Mouse (Mus musculus) cerebellum, adult 9-11 months (tissue): Measurements from ENCODE around the gene Myh3.

Experiments
- DNase-seq: peaks from one replicate; pipeline ENCODE4 v3.0.0; 2022

Myh3 gene

DNA sequence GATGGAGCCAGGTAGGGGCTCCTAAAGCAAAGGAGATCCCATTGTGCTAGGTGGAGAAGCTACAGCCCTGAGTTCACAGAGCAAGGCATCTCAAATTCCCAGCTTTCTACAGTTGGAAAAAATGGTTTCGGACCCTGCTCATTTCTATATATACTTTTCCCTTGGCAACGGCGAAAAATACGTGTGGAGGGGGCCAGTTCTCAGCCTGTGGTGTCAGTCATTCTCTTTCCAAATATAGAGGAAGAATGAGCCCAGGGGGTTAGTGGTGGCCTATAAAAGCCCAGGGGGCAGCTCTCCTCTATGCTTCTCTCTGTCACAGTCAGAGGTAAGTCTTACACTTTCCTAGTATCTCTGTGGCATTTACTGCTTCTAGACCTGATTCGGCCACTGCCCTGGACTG is at the start of gene Myh3:
TSS of gene Myh3 (plus strand) at position 301 of the 400 bp plus-strand sequence.
- no peak for DNase-seq

DNA sequence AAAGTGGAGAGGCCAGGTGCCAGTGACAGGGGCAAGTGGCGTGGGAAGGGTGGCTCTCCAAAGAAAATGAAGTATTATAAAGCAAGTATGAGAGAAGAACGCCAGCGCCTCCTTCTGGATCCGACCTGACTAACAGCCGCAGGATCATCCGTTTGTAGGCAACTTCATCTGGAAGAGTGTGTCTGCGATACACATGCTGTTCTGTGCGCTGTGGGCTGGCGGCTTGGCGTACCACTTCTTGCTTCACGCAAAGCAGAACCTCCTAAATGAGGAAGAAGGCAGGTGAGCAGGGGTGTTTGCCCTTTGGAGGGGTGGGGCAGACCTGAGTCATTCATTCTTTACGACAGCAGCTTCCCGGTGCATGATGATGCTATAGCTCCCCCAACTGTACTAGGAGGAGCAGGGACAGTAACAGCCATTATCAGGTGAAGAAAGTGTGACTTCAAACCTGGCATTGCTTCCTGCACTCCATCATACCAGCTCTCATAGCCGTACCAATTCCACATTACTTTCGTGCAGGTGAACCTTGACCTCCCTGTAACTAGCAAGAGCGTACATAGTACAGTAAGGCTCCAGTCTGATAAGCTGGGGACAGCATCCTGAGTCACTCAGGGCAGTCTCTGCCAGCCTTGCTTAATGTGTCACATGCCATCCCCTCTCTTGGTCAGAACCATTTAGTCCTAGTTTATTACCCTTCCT is 47.0 kb upstream of the Myh3 start:
- DNase-seq, result no peak

GRCm38 (mm10) chr11:67031603-67031915 is 46.5 kb upstream of the Myh3 start:
- no peak for DNase-seq

GRCm38 (mm10) chr11:67034775-67035485 is 43.2 kb upstream of the Myh3 start:
- DNase-seq, result no peak

GRCm38 (mm10) chr11:67036229-67036628 is 41.9 kb upstream of the Myh3 start:
- DNase-seq, result no peak

GRCm38 (mm10) chr11:67036892-67037291 is 41.2 kb upstream of the Myh3 start:
- DNase-seq, result no peak

DNA sequence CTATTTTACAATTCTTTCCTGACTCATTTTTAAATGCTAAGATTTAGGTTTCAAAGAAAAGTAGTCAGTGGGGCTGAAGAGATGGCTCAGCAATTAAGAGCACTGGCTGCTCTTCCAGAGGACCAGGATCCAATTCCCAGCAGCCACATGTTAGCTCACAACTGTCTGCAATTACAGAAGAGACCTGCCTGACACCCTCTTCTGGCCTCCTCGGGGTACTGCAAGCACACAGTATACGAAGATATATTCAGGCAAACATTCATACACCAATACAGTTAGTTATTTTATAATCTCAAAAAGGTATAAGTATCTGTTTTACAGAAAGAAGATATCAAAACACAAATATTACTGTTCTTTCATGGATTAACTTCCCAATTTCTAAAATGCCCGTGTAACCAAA is 38.3 kb upstream of the Myh3 start:
- DNase-seq, result no peak

- DNase-seq, result no peak
Measured at GRCm38 (mm10) chr11:67040483-67040882, 37.6 kb upstream of the Myh3 start.

- DNase-seq, result no peak
Measured at GRCm38 (mm10) chr11:67043007-67043406, 35.1 kb upstream of the Myh3 start.

DNA sequence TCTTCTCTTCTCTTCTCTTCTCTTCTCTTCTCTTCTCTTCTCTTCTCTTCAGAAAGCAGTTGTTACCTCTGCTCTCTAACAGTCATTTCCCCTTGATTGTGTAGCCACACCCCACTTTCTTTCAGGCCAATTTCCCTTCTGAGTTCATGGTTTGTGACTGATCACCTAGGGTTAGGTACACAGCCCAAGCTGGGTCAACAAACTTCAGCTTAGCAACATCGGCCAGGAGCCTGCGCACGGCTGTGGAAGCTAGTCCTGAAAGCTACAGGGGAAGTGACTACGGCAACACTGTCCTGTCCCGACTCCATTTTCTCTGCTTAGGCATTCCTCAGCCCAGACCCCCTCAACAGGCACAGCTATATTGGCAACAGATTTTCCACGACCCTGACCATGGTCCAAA is 33.1 kb upstream of the Myh3 start:
- DNase-seq, result no peak

GRCm38 (mm10) chr11:67047199-67047598 is 30.9 kb upstream of the Myh3 start:
- no peak for DNase-seq

DNA sequence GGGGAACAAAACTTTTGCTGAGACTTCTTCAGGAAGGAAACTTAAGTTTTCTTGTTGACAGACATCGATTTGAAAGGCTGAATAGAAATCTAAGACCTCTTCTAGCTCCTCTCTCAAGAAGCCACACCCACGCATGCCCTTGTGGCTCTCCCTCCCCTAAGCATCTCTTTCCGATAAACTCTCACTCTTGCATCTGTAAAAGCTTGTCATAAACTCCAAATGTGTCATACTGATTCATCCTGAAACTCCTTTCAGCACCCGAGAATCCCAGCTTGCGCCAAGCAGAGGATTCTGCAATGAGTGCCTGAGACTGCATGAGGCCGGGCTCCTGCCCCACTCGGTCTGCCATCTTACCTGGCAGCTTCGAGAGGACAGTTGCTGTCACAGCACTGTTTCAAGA is 29.6 kb upstream of the Myh3 start:
- DNase-seq, result no peak

DNA sequence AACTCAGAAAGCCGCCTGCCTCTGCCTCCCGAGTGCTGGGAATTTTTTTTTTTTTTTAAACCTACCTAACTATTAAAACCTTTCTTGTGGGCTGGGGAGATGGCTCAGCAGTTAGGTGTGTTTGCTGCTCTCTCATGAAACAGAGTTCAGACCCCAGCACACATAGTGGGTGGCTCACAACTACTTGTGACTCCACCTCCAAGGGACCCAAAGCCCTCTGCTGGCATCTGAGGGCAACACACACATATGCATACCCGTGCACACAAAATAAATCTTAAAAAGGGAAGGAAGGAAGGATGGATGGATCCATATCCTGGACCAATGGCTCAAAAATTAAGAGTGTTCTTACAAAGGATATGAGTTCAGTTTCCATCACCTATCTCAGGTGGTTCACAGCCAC is 28.8 kb upstream of the Myh3 start:
- DNase-seq, result no peak

- DNase-seq, result no peak
Measured at GRCm38 (mm10) chr11:67051676-67052320, 26.3 kb upstream of the Myh3 start.

DNA sequence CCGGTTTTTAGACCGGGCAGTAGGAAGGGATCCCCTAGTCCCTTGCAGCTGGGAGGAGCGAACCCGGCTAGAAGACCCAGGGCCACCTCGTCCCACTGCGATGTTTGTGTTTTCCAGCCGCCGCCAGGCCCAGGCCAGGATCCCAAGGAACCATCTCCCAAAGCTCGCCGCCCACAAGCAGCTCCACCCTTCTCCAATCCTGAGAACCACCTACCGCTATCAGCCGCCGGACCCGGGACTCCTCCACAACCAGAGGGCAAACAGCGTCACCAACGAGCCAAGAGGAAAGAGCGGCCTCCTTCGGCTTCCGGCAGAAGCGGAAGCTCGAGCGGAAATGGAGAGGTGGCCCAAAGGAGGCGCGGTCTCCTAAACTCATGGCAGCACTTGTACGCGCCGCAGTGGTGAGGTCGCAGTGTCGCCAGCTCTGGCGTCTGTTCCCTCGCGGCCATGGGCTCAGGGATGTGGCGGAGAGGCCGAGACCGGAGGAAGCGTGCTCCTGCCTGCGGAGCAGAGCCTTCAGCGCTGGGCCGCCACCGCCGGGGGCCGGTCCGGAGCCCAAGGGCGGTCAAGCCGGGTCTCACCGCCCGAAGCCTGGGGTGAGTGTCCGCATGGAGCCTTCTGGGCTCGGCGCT is 25.7 kb upstream of the Myh3 start, which contains the start of the genes Adprm and Sco1:
TSS of gene Adprm (minus strand) at position 274 of the 632 bp plus-strand sequence.
TSS of gene Sco1 (plus strand) at position 350 of the 632 bp plus-strand sequence.
- DNase-seq, result peak; percentile 88

DNA sequence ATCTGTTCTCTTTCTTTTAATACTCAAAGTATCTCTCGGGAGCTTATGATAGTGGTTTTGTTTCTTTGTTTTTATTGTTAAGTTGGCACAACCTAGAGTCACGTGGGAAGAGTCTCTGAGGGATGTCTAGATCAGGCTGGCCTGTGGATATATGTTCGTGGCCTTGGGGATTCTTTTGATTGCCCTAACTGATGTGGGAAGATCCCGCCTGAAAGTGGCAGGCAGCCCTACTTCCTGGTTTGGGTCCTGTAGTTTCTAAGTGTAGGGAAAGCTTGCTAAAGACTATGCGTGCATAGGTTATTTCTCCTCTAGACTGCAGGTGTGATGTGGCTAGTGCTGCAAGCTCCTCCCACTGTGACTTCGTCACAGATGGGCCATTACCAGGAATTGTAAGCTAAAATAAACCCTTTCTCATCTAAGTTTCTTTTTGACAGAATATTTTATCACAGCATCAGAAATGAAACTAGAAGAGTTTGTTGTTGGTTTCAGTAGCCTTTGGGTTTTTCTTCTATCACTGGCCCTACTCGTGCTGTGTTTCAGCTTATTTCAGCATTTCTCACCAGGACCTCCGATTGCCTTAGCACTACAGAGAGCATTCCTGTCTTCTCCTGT is 23.2 kb upstream of the Myh3 start:
- DNase-seq, result no peak

DNA sequence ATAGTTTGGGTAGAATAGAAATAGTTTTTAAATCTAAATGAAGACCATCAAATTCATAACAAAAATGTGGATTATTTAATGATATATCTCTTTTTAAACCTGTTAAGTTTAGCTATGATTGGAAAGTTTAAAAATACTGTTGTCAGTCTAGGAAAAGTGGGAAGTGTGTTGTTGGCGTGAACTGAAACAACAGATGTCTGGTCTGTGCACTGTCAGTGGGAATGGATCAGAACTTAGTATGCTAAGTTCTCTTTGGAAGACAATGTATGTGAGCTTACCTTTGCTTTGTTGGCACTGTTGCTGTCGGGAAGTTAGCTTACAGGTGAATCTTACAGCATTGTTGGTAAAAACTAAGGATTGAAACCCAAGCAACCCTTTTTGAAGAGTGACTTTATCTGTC is 16.8 kb upstream of the Myh3 start:
- no peak for DNase-seq

- DNase-seq, result no peak
Measured at GRCm38 (mm10) chr11:67062726-67063125, 15.4 kb upstream of the Myh3 start.

DNA sequence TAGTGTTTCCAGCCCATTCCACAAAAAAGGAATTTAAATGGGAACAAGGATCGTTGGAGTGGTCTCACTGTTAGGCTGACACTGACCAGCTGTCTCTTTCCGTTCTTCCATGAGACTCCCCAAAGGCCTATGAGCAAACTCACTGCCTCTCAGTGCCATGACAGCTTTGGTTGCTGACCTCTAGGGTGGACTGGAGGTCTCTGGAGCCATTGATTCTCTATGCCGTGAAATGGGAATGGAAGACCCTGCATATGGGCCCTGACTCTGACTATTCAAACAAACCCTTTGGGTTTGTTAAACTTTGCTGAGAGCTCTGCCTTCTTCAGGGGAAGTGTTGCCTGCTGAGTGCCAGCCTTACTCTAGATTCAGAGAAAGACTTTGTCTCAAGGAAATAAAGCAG is 10.4 kb upstream of the Myh3 start:
- DNase-seq, result no peak

GRCm38 (mm10) chr11:67072615-67073130 is 5.4 kb upstream of the Myh3 start:
- DNase-seq, result no peak

- DNase-seq, result no peak
Measured at GRCm38 (mm10) chr11:67075036-67075435, 3.1 kb upstream of the Myh3 start.

DNA sequence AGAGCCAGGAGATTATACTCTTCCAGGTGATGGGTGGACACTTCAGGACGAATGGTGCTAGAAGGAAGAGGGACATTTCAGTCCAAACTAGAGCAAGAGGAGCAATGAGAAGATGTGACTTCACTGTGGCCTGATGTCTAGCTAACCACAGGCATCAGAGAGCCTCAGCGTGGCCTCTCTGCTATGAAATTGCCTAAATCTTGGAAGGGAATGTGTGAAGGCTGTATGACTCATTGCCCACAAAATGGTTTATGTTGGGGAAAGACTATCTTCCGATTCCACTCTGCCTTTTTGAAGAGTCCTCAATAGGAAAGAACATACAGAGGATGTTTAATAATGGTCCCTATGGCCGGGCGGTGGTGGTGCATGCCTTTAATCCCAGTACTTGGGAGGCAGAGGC is 1.3 kb upstream of the Myh3 start:
- DNase-seq, result no peak

DNA sequence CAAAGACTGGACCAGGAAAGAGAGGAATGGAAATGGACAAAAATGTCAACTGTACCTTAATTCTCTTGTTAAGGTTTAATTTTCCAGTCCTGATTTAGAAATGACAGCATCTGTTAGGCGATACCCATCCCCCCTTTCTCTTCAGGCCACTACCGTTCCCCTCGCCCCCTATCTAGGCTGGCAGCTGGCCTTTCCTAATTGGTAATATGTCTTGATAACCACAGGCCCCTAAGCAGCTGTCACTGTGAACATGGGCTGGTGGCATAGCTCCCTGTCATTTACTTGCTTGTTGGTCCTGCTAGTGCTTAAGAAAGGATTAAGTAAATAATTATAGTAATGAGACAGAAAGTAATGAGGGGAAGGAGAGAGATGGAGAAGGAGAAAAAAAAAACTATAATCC is 665 bp upstream of the Myh3 start:
- DNase-seq, result no peak
